9 mouse cellular contexts compared by ENCODE assay signal in genomic region chr14:84448381-84448771, GRCm38 (mm10). TPM values are rescaled to one million over a fixed set of nuclear protein-coding genes. Genes with fewer than 3 reads are reported as not detected.
DNase-seq lines count a peak whose midpoint lies in the region; ATAC-seq lines count a peak whose summit lies in the region.
"Had no signal": no experiment of that assay in that cellular context is flagged by ENCODE, and none has a peak within 500 bp of the region (broad histone marks: within the 10 kb centered on the region; RNA-seq: fewer than 3 reads in every experiment).

No protein-coding gene starts in this region.

- no peak overlapping the region for H3K27ac ChIP-seq in heart, embryonic 12.5 days (ENCODE audit: poor library complexity, severe bottlenecking)
- no peak overlapping the region for H3K27ac ChIP-seq in forebrain, embryonic 15.5 days (replicated peaks)
- H3K27ac ChIP-seq in kidney, embryonic 16.5 days (ENCODE audit: low read length): no peak overlapping the region
- no peak overlapping the region for H3K27ac ChIP-seq in neural tube, embryonic 12.5 days

- H3K4me2 ChIP-seq in heart, embryonic 12.5 days: peak overlapping the region; percentile 92
- H3K4me2 ChIP-seq in forebrain, embryonic 15.5 days (replicated peaks): peak overlapping the region; percentile 98
- peak overlapping the region; percentile 81 for H3K4me2 ChIP-seq in kidney, embryonic 16.5 days (replicated peaks; ENCODE audit: low read depth, low read length)
- H3K4me2 ChIP-seq in neural tube, embryonic 12.5 days (replicated peaks): peak overlapping the region; percentile 96

- no peak for ATAC-seq in heart, embryonic 12.5 days (ENCODE audit: insufficient number of reproducible peaks, low FRiP score)
- no peak for ATAC-seq in forebrain, embryonic 15.5 days (replicated peaks)
- ATAC-seq in kidney, embryonic 16.5 days (ENCODE audit: low FRiP score, low TSS enrichment): no peak
- no peak for ATAC-seq in neural tube, embryonic 12.5 days (ENCODE audit: low FRiP score, low read depth)

- H3K36me3 ChIP-seq in heart, embryonic 12.5 days: no peaks in the 10 kb centered on the region
- H3K36me3 ChIP-seq in forebrain, embryonic 15.5 days: no peaks in the 10 kb centered on the region
- H3K36me3 ChIP-seq in kidney, embryonic 16.5 days (ENCODE audit: insufficient read depth, low read length): no peaks in the 10 kb centered on the region
- H3K36me3 ChIP-seq in neural tube, embryonic 12.5 days: no peaks in the 10 kb centered on the region

- peak overlapping the region; percentile 76 for H3K4me3 ChIP-seq in heart, embryonic 12.5 days
- peak overlapping the region; percentile 65 for H3K4me3 ChIP-seq in forebrain, embryonic 15.5 days
- H3K4me3 ChIP-seq in kidney, embryonic 16.5 days (ENCODE audit: low read length): peak overlapping the region; percentile 58
- H3K4me3 ChIP-seq in neural tube, embryonic 12.5 days: peak overlapping the region; percentile 59
- H3K4me3 ChIP-seq: erythroblast, embryonic 14.5 days had no signal

- H3K9me3 ChIP-seq in heart, embryonic 12.5 days (replicated peaks): no peaks in the 10 kb centered on the region
- no peaks in the 10 kb centered on the region for H3K9me3 ChIP-seq in forebrain, embryonic 15.5 days
- no peaks in the 10 kb centered on the region for H3K9me3 ChIP-seq in kidney, embryonic 16.5 days (ENCODE audit: low read length)
- no peaks in the 10 kb centered on the region for H3K9me3 ChIP-seq in neural tube, embryonic 12.5 days

- no peak for DNase-seq in heart, adult 9 months (ENCODE audit: low spot score in 2 of 2)
- no peak for DNase-seq in cerebellum, adult 8-10 months
- DNase-seq in left cerebral cortex, postnatal 14 days (ENCODE audit: low spot score in 2 of 2): no peak
- no peak for DNase-seq in cerebellum, adult 11-12 months

- intact Hi-C loops in left cerebral cortex, postnatal 14 days (cut with DNase I): loop anchor here (10.0 kb wide), 1 partner anchor 1456 kb away; no protein-coding TSS in a partner anchor

- H3K27me3 ChIP-seq in heart, embryonic 12.5 days (replicated peaks): peaks cover 20% of the 10 kb centered on the region
- 0 out of 2 replicates have a peak, but pooled peaks cover 4% of the 10 kb centered on the region for H3K27me3 ChIP-seq in forebrain, embryonic 15.5 days
- peaks cover 37% of the 10 kb centered on the region for H3K27me3 ChIP-seq in kidney, embryonic 16.5 days (ENCODE audit: insufficient read depth, low read length)
- H3K27me3 ChIP-seq in neural tube, embryonic 12.5 days (replicated peaks): peaks cover 21% of the 10 kb centered on the region

- peaks cover 26% of the 10 kb centered on the region for H3K4me1 ChIP-seq in heart, embryonic 12.5 days (replicated peaks)
- H3K4me1 ChIP-seq in forebrain, embryonic 15.5 days: peaks cover 31% of the 10 kb centered on the region
- H3K4me1 ChIP-seq in kidney, embryonic 16.5 days (ENCODE audit: insufficient read depth, low read length): peaks cover 37% of the 10 kb centered on the region
- H3K4me1 ChIP-seq in neural tube, embryonic 12.5 days: peaks cover 10% of the 10 kb centered on the region

- WGBS in heart, embryonic 12.5 days: 5% methylated on average over 15 of the region's 15 CpGs
- WGBS in forebrain, embryonic 15.5 days: 4% methylated on average over 15 of the region's 15 CpGs
- WGBS in kidney, embryonic 16.5 days: 1% methylated on average over 15 of the region's 15 CpGs
- WGBS in neural tube, embryonic 12.5 days: under 1% methylated on average over 15 of the region's 15 CpGs

- no peak overlapping the region for H3K9ac ChIP-seq in heart, embryonic 12.5 days
- peak overlapping the region; percentile 53 for H3K9ac ChIP-seq in forebrain, embryonic 15.5 days (replicated peaks)
- H3K9ac ChIP-seq in kidney, embryonic 16.5 days (replicated peaks; ENCODE audit: low read length): 0 out of 2 replicates have a peak overlapping the region, but pooled peaks have one; percentile 38
- H3K9ac ChIP-seq in neural tube, embryonic 12.5 days: peak overlapping the region; percentile 40; the same call in 1 of the 2 replicates

RNA-seq across cellular contexts. Expression of gene Pcdh17, which starts 5.0 kb away (rescaled TPM):
- 1.7 and 1.8 TPM in 2 replicates for polyA plus RNA-seq in heart, embryonic 12.5 days (2016; fragmentation: Nextera tagmentation; extraction: Ambion mirVana)
- polyA plus RNA-seq in forebrain, embryonic 15.5 days (2015; fragmentation: Nextera tagmentation; extraction: Ambion mirVana): 15.3 and 17.4 TPM in 2 replicates
- polyA plus RNA-seq in kidney, embryonic 16.5 days (2015; fragmentation: Nextera tagmentation; extraction: Ambion mirVana): 7.6 and 8.2 TPM in 2 replicates
- 13.0 and 13.2 TPM in 2 replicates for polyA plus RNA-seq in neural tube, embryonic 12.5 days (2016; fragmentation: Nextera tagmentation; extraction: Ambion mirVana)
- 10 to 100 TPM; 37.6 to 45.3 TPM for total RNA-seq in left cerebral cortex, postnatal 14 days (2021)
- polyA plus RNA-seq: erythroblast, embryonic 14.5 days had no signal
